Mouse (Mus musculus): ENCODE measurements around the gene Dcps. TPM values are rescaled to one million over a fixed set of nuclear protein-coding genes. Genes with fewer than 3 reads are reported as not detected.
A peak's percentile ranks its signal among the peaks of the same experiment; 100 is the strongest.

Gene Dcps
- total RNA-seq, 2 experiments from 2014 or later: 17.3 to 17.8 TPM

DNA sequence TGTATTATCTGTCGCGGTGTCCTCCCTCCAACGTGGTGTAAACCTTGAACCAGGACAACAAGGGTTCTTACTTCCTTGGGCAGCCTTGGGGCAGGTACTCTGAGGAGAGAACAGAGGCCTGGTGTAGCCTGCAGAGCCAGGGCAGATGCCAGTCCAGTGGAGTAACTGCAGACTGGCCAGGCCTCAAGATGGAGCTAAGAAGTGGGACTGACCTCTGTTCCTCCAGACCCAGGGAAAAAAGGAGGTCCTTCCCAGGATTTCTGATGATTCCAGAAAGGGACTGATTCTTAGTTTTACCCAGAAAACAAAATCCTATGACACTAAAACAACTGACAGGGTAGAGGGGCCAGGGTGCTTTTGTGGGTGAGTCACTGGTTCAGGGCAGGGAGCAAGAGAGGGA, 61.6 kb downstream of the Dcps start:
- no peak for DNase-seq
- intact Hi-C loops (cut with DNase I): no loop called here

DNA sequence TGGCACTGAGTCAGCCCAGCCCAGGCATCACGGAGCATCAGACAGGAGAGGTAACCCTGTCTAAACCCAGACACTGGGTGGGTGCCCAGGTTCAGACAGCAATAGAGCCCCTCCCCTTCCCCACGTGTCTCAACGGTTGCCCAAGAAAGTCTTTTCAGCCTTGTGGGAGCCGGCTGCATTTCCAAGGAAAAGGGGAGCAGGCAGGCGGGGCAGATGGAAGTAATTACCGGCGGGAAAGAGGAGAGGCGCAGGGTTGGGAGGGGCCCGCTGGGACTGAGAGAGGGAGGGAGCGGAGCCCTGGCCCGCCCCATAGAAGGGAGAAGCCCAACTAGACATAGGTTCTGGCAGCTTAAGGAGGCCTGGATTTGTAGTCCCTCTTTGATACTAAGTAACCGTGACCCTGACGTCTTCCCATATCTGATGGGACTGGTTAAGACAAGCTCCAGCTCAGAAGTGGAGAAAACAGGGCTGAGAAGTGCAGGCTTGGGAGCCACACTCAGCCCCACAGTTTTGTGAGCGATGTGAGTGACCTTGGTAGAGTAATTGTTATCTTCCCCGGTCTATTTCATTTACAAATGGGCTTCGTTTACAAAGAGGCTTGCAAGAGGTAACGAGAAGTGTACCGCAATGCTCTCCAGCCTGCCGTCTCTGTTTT, 63.8 kb downstream of the Dcps start:
- intact Hi-C loops (cut with DNase I): no loop called here
- DNase-seq: peak in 1 of 2 experiments; percentile 55

DNA sequence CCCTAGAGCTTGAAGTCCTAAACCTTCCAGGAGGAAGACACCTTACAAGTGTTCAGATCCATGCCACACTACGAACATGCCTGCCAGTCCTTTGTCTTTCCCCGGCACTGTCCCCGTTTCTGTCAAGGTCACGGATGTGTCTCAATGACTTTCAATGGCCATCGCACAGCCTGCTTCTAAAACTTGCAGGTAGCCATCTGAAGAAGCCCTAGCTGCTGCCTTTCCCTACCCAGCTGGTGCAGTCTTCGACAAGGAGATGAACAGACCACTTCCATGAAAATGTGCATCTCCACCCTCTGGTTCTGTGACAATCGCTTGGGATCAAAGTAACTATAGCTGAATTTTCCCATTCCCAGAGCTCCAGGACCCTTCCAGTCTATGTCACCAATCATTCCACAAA, 64.4 kb downstream of the Dcps start:
- intact Hi-C loops (cut with DNase I): no loop called here
- no peak for DNase-seq

DNA sequence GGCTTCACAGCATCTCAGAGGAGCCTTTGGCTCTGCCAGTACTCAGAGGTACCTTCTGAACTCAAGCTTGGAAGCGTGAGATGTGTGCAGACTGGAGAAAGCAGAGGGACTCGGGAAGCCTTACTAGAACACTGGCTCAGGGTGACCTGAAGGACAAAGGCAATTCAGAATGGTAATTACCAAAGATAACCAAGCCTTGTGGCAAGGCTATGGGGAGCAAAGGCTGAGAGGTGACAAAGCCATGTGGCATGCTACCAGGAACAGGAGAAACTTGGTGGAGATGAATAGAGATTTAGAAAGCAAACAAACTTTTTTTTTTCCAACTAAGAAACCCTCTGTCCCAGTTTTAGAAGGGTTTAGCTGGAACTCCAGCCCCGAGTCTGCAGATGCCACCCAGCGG, 65.3 kb downstream of the Dcps start:
- intact Hi-C loops (cut with DNase I): no loop called here
- no peak for DNase-seq

DNA sequence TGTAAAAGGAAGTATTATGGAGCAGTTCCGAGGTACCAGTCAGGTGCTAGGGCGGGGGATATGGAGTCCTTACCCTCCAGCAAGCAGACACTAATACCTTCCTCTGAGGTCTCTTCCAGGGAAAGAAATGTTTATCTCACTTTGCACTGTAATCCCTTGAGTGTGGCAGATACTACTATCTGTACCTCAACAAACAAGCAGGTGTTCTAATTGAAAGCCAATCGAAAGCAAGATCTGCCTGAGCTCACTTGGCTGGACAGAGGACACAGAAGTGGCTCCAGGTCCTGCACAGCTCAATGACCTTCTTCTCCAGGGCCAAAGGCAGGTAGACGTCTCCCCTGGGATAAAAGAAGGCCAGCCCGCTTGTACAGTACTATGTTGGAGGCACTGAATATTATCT, 65.8 kb downstream of the Dcps start:
- intact Hi-C loops (cut with DNase I): no loop called here
- no peak for DNase-seq

DNA sequence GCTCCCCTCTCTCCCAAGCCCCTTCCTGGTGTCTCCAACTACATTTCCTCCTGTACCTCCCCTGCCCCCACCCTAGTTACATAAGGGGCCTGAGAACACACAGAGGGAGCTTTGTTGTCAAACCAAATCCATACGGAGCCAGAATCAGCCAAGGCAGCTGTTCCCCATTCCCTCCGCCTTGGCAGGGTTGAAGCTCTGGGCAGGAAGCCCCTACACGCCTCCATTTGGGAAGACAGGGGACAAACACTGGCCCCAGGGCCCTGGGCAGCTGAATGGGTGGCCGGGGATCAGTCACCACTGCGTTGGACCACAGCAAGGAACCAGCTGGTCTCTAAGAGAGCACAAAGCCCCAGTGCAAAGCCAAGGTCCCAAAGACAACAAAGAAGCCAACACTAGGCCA, 66.9 kb downstream of the Dcps start:
- peak; percentile 71 to 72 for DNase-seq
- intact Hi-C loops (cut with DNase I): no loop called here

DNA sequence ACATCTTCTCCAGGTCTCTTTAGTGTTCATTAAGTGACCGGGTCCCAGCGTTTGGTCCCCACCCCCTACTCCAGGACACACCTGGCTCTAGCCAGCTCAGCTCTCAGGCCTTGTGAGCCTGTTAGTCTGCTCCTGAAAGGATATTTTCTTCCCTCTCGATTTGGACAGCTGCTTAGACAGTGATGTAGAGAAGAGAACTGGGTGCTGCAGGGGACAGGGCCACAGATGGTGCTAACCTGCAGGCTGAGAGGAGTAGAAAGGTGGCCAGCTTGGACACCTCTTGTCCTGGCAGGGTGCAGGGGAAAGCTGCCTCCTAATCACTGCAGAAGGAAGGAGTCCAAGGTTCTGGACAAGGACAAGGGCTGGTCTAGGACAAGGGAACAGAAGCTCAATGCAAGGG, 67.8 kb downstream of the Dcps start:
- DNase-seq: no peak

DNA sequence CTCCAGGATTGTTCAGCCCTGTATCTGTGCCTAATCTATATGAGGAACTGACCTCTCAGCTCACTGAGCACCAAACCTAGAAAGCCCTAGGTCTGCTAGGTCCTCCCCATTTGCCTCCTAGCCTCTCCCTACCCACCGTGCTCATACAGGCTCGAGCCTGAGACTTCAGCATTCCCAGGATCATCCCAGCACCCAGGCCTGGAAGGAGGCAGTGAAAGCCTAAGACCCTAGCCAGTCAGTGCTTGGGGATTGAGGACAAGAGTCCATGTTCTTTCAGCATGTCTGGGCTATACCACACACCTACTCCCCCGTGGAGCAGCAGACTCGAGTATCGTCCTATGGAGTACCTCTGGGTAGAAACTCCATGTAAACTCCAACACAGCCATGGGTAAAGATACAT, 68.5 kb downstream of the Dcps start:
- DNase-seq: no peak
- intact Hi-C loops (cut with DNase I): no loop called here

More for the DNA sequence above, 67.8 kb downstream of the Dcps start:
- intact Hi-C loops (cut with DNase I): no loop called here

DNA sequence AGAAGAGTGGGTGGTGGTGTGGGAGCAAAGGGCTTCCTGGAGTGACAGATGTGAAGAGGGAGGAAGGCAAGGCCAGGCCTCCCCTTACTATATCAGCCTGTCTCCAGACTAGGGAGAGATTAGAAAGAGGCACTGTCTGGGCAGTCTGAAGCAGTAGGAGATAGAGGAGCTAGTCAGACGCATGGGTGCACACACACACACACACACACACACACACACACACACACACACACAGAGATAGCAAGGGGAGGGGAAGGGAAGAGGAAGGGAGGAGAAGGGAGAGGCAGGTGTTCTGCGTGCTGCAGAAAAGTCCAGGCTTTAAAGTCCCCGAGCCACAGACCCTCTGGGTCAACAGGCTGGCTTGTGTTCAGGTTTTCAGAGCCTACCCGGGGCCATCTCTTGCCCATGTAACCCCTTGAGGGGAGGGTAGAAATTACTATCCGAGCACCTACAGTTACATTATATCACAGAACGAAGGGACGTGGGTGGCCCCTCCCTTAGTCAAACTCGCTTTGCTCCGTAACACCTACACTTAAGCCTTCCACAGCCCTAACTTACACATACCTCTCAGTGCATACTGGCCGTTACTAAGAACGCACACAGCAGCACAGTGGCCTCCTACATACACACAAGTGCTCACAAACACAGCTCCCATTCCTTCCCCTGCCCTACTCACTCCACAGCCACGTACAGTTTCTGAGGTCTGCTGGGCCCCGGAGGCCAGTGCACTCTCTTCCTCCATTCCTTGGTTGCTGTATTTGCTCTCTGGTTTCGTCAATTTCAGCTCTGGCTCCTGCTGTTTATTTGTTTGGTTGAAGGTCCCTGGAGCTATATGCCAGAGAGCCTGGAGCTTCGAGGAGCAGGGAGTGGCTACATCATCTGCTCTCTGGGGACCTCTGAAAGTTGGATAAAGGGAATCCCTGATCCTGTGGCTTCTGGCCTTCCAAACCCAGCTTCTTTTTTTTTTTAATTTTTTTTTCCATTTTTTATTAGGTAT, 69.7 kb downstream of the Dcps start:
- no peak for DNase-seq
- intact Hi-C loops (cut with DNase I): no loop called here

DNA sequence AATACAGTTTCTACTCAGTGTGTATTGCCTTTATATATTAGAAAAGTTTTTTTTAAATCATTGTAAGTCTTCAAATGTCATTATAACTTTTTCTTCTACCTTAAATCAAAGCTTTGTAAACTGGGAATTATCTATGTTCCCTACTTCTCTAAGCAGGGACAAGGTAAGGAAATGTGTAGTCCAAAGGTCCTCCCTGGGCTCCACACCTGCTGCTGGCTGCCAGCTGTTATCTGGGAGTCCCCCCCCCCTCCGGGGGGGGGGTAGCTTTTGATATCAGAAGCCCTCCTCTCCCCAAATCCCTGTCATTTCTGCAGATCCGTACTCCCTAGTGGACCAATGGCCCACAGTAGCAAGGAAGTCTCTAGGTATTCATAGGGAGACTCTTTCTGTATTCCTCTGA, 70.4 kb downstream of the Dcps start:
- DNase-seq: no peak
- intact Hi-C loops (cut with DNase I): no loop called here

DNA sequence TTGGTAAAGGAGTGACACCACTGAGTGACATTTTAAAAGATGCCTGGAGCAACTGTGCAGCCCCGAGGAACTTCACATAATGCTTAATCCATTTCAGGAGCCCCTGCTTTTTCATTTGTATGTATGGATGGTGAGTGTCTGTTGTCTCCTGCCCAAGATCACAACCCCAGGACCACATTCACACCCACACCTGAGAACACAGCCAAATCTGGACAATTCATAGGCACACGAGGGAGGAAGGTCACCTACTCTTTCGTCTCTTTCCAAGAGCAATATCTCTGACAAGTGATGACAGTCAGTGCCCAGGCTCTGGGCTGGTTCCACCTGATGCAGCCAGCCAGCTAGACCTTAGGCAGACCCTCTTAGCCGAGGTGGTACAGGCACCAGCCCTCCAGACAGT, 71.2 kb downstream of the Dcps start:
- no peak for DNase-seq
- intact Hi-C loops (cut with DNase I): no loop called here

DNA sequence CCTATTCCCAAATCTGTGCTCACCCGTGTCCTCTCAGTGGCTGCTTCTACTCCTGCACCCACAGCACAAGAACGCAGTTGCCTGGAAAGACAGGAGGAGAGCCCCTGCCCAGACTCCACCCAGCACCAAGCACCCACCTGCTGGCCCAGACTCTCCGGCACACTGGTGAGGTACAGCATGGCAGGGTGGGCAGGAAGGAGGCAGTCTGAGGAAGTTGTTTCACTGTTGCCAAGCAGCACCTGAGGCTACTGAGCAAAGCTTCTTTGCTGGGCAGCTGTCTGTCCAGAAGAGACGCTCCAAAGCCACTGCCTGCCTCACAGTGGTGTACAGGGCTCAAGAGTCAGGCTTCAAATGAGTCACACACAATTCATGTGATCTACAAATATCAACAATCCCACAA, 77.1 kb downstream of the Dcps start:
- no peak for DNase-seq
- intact Hi-C loops (cut with DNase I): no loop called here

DNA sequence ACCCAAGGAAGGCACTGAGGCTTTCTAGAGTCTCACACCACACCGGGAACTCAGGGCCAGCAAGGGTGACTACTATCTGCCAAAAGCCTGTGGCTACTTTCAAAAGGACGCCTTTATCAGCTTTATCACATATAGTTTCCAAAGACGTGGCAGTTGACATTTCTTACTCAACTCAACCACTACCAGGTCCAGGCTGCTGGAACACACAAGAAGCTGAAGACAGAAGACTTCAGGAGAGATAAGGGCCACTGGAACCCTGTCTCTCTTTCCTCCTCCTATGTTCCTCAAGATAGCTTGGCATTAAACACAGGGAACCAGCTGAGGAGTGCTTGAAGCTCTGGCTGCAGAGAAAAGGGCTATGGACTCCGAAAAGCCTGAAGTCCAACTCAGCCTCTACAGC, 78.0 kb downstream of the Dcps start:
- intact Hi-C loops (cut with DNase I): no loop called here
- DNase-seq: no peak

DNA sequence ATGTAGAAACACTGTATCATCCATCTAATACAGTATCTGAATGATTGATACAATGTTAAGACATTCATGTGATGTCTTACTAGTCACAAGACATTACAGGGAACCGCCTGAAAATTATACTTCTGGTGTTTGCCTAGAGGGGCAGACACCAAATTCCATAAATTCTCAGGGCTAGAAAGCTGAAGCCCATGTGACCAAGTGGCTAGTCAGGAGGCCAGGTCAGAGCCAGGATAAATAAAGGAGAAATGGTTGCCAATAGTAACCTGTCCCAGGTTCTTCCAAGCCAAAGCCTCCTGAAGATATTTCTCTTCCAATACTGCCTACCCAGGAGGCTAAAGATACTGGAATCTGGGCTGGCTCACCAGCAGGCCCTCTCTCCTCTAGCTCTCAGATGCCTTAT, 80.1 kb downstream of the Dcps start:
- intact Hi-C loops (cut with DNase I): no loop called here
- DNase-seq: peak in 1 of 2 experiments; percentile 1

DNA sequence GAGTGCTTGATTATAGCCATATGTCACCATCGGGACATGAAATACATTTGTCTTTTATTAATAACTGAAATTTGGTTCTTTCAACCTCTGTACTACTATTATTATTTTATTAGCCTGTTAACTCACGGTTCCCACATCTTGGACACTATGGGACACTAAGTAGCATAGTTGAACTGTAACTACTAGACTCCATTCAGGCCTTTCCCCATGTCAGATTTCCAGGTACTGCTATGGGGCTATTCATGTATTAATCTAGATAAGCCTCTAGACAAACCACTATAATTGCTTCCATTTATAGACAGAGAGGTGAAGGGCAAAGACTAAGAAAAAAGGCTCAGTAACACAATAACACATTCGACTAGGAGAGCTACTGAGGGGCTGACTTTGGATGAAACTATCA, 82.5 kb downstream of the Dcps start:
- no peak for DNase-seq

DNA sequence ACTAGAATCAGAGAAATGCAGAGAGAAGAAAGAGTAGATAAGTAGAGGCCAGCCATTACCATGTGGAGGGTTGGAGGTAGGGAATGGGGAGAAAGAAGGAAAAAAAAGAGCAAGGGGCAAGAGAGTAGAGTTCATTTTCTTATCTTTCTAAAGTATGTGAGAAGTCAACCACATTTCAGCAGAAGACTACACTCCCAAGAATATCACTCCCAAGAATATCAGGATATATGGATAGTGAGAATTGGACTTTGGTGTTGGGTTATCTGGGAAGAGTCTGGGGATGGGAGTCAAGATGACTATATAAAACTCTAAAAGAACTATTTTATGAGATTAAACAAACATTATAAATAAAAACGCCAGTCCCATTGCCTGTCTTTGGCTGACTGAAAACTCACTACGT, 83.0 kb downstream of the Dcps start:
- no peak for DNase-seq
- intact Hi-C loops (cut with DNase I): no loop called here

More for the DNA sequence above, 82.5 kb downstream of the Dcps start:
- intact Hi-C loops (cut with DNase I): no loop called here

Other genes starting within 250 kb of the Dcps start
- gene St3gal4, start 56.8 kb downstream of the Dcps start, total RNA-seq (2021): 10 to 100 TPM; 26.8 to 39.1 TPM
- 10 to 100 TPM; 91.2 to 100.0 TPM for gene Srpr, start 24.1 kb upstream of the Dcps start, total RNA-seq (2021)
- gene Tirap, start 24.2 kb upstream of the Dcps start, total RNA-seq (2021): 1 to 10 TPM; 6.5 to 6.6 TPM
- 10 to 100 TPM; 85.5 to 91.0 TPM for gene Foxred1, start 35.0 kb upstream of the Dcps start, total RNA-seq (2021)
- gene Fam118b, start 91.7 kb upstream of the Dcps start, total RNA-seq (2021): 10 to 100 TPM; 13.4 to 17.1 TPM
- gene Rpusd4, start 91.8 kb upstream of the Dcps start, total RNA-seq (2021): 10 to 100 TPM; 12.6 to 15.3 TPM
- 10 to 100 TPM; 13.3 to 16.2 TPM for gene Cdon, start 245.1 kb upstream of the Dcps start, total RNA-seq (2021)

Measured in heart, postnatal 36 days (tissue).